Mouse (Mus musculus): ENCODE data around the gene Antxr1. TPM values are rescaled to one million over a fixed set of nuclear protein-coding genes. Genes with fewer than 3 reads are reported as not detected.
A peak's percentile ranks its signal among the peaks of the same experiment; 100 is the strongest.

Antxr1 gene
- total and polyA plus RNA-seq, 3 experiments: 0.16 to 0.23 (median 0.21) TPM

- Histone ChIP-seq H3K9ac (ENCODE audit: insufficient read depth, low read depth) (no peak overlapping the region), H3K27ac (ENCODE audit: insufficient read depth, low read depth) (no peak overlapping the region)
Measured at GRCm38 (mm10) chr6:87189755-87190154, 145.9 kb downstream of the Antxr1 start.

GRCm38 (mm10) chr6:87186988-87187387 lies 148.6 kb downstream of the Antxr1 start:
- peaks cover 6 to 13% of the 10 kb centered on the region in 2 experiments; a peak in 3 of 4 replicates for H3K4me1 ChIP-seq (ENCODE audit: control insufficient read depth in 1 of 2, insufficient read depth in 2 of 2)
- dilution Hi-C loops (cut with MboI; ENCODE audit: extremely low pct_ligation_motif_present, extremely low pct_unique_long_range_greater_than_20kb, low sequenced_read_pairs) (no loop called here), in situ Hi-C loops (cut with MboI; ENCODE audit: low pct_ligation_motif_present, low pct_unique_long_range_greater_than_20kb, low sequenced_read_pairs) (no loop called here)
- H3K36me3 ChIP-seq (replicated peaks in 1 of 2; ENCODE audit: control insufficient read depth in 1 of 2, insufficient read depth in 1 of 2, low read length in 1 of 2): no peaks in the 10 kb centered on the region
- no peak for DNase-seq (ENCODE audit: extremely low read depth)
- H3K9ac ChIP-seq (ENCODE audit: insufficient read depth, low read depth): no peak overlapping the region
- no peaks in the 10 kb centered on the region for H3K9me3 ChIP-seq (replicated peaks; ENCODE audit: low read length)
- H3K27ac ChIP-seq (ENCODE audit: insufficient read depth, low read depth): no peak overlapping the region
- H3K4me3 ChIP-seq (replicated peaks in 1 of 3; ENCODE audit: low read depth in 2 of 3, low read length in 2 of 3, poor library complexity in 1 of 3): no peak overlapping the region
- H3K79me2 ChIP-seq (replicated peaks; ENCODE audit: control insufficient read depth, extremely low read depth, insufficient read depth, poor library complexity, severe bottlenecking): no peaks in the 10 kb centered on the region
- no peaks in the 10 kb centered on the region for H3K27me3 ChIP-seq (replicated peaks)
- peak overlapping the region; percentile 9; the same call in 1 of the 2 replicates for H3K4me2 ChIP-seq (ENCODE audit: insufficient read depth, low read depth, poor library complexity, severe bottlenecking)
- TF ChIP-seq HCFC1 (IDR thresholded peaks at IDR 0.05; ENCODE audit: low read depth, low read length) (no peak), BHLHE40 (IDR thresholded peaks at IDR 0.05; ENCODE audit: low read depth, low read length) (peak; percentile 69), JUND (conservative IDR thresholded peaks at IDR 0.05; ENCODE audit: low read depth, low read length) (no peak)

More at GRCm38 (mm10) chr6:87189755-87190154, 145.9 kb downstream of the Antxr1 start:
- Histone ChIP-seq H3K4me2 (ENCODE audit: insufficient read depth, low read depth, poor library complexity, severe bottlenecking) (no peak overlapping the region), H3K4me1 (ENCODE audit: control insufficient read depth in 1 of 2, insufficient read depth in 2 of 2) (no peaks in the 10 kb centered on the region), H3K79me2 (replicated peaks; ENCODE audit: control insufficient read depth, extremely low read depth, insufficient read depth, poor library complexity, severe bottlenecking) (no peaks in the 10 kb centered on the region), H3K27me3 (replicated peaks) (no peaks in the 10 kb centered on the region), H3K36me3 (replicated peaks in 1 of 2; ENCODE audit: control insufficient read depth in 1 of 2, insufficient read depth in 1 of 2, low read length in 1 of 2) (no peaks in the 10 kb centered on the region), H3K9me3 (replicated peaks; ENCODE audit: low read length) (no peaks in the 10 kb centered on the region), H3K4me3 (replicated peaks in 1 of 3; ENCODE audit: low read depth in 2 of 3, low read length in 2 of 3, poor library complexity in 1 of 3) (no peak overlapping the region)
- dilution Hi-C loops (cut with MboI; ENCODE audit: extremely low pct_ligation_motif_present, extremely low pct_unique_long_range_greater_than_20kb, low sequenced_read_pairs) (no loop called here), in situ Hi-C loops (cut with MboI; ENCODE audit: low pct_ligation_motif_present, low pct_unique_long_range_greater_than_20kb, low sequenced_read_pairs) (no loop called here)
- TF ChIP-seq BHLHE40 (IDR thresholded peaks at IDR 0.05; ENCODE audit: low read depth, low read length): no peak
- TF ChIP-seq MAZ (IDR thresholded peaks at IDR 0.05; ENCODE audit: low read depth, low read length): no peak
- no peak for TF ChIP-seq JUN (IDR thresholded peaks at IDR 0.05; ENCODE audit: insufficient read depth, low read depth, low read length)
- TF ChIP-seq ZMIZ1 (IDR thresholded peaks at IDR 0.05; ENCODE audit: low read depth, low read length): no peak
- TF ChIP-seq TCF12 (IDR thresholded peaks at IDR 0.05; ENCODE audit: low read depth, low read length): no peak
- TF ChIP-seq SIN3A (IDR thresholded peaks at IDR 0.05; ENCODE audit: low read length): no peak
- no peak for TF ChIP-seq USF2 (conservative IDR thresholded peaks at IDR 0.05; ENCODE audit: low read depth, low read length)
- no peak for TF ChIP-seq PAX5 (IDR thresholded peaks at IDR 0.05; ENCODE audit: low read length)
- no peak for TF ChIP-seq USF1 (IDR thresholded peaks at IDR 0.05; ENCODE audit: low read depth, low read length)
- no peak for TF ChIP-seq IRF4 (IDR thresholded peaks at IDR 0.05; ENCODE audit: low read depth, low read length)
- TF ChIP-seq ZNF384 (IDR thresholded peaks at IDR 0.05; ENCODE audit: low read depth, low read length): no peak
- TF ChIP-seq MXI1 (IDR thresholded peaks at IDR 0.05; ENCODE audit: low read depth, low read length): no peak
- no peak for TF ChIP-seq MYC (IDR thresholded peaks at IDR 0.05; ENCODE audit: low read depth, low read length)
- TF ChIP-seq ELF1 (IDR thresholded peaks at IDR 0.05; ENCODE audit: low read depth, low read length): no peak
- no peak for TF ChIP-seq RAD21 (IDR thresholded peaks at IDR 0.05; ENCODE audit: low read depth, low read length)
- no peak for TF ChIP-seq KAT2A (IDR thresholded peaks at IDR 0.05; ENCODE audit: insufficient replicate concordance, low read length)
- TF ChIP-seq NELFE (IDR thresholded peaks at IDR 0.05; ENCODE audit: low read depth, low read length): no peak
- no peak for TF ChIP-seq E2F4 (IDR thresholded peaks at IDR 0.05; ENCODE audit: insufficient replicate concordance, low read depth, low read length)
- no peak for DNase-seq (ENCODE audit: extremely low read depth)
